Mouse (Mus musculus) lung, postnatal 0 days (tissue): ENCODE data around the gene Wdr18. TPM values are rescaled to one million over a fixed set of nuclear protein-coding genes. Genes with fewer than 3 reads are reported as not detected.
A peak's percentile ranks its signal among the peaks of the same experiment; 100 is the strongest.

Source experiments
- ATAC-seq: fragments of 200-750 bp; cut with Nextera tagmentation; 2 replicates; pipeline ENCODE4 v1.8.0; 2017; ENCODE audit warnings: moderate library complexity
- DNase-seq: peaks from one replicate; pipeline ENCODE4 v3.0.0-alpha.2; 2016; ENCODE audit warnings: low spot score
- H3K27ac ChIP-seq: fragments of 300-500 bp; sonication (generic); 2 replicates; pipeline ENCODE4 v1.5.1; 2014; ENCODE audit warnings: antibody characterized with exemption, mild to moderate bottlenecking, low read length, mixed read lengths
- H3K27me3 ChIP-seq: fragments of 300-500 bp; sonication (generic); replicated peaks from 2 replicates; pipeline ENCODE4 v1.6.1; 2014; ENCODE audit warnings: low read length, mixed read lengths; ENCODE audit not compliant: insufficient read depth
- H3K36me3 ChIP-seq: fragments of 300-500 bp; sonication (generic); 2 replicates; pipeline ENCODE4 v1.6.1; 2014; ENCODE audit warnings: low read length, mixed read lengths; ENCODE audit not compliant: insufficient read depth
- H3K4me1 ChIP-seq: fragments of 300-500 bp; sonication (generic); 2 replicates; pipeline ENCODE4 v1.6.1; 2014; ENCODE audit warnings: antibody characterized with exemption, low read depth, low read length, mixed read lengths; ENCODE audit not compliant: insufficient read depth
- H3K4me2 ChIP-seq: fragments of 300-500 bp; sonication (generic); replicated peaks from 2 replicates; pipeline ENCODE4 v1.6.1; 2014; ENCODE audit warnings: low read depth, mild to moderate bottlenecking, low read length, moderate library complexity, mixed read lengths
- H3K4me3 ChIP-seq: fragments of 300-500 bp; sonication (generic); 2 replicates; pipeline ENCODE4 v1.5.1; 2014; ENCODE audit warnings: low read depth, low read length
- H3K9ac ChIP-seq: fragments of 300-500 bp; sonication (generic); replicated peaks from 2 replicates; pipeline ENCODE4 v1.6.1; 2014; ENCODE audit warnings: low read depth, mild to moderate bottlenecking
- H3K9me3 ChIP-seq: fragments of 300-500 bp; sonication (generic); 2 replicates; pipeline ENCODE4 v1.6.1; 2016; ENCODE audit warnings: low read length, mixed read lengths
- CTCF ChIP-seq: IDR thresholded peaks from 2 replicates; pipeline ENCODE4 v1.5.1; 2016; ENCODE audit warnings: antibody characterized with exemption, mild to moderate bottlenecking
- EP300 ChIP-seq: IDR thresholded peaks from 2 replicates; pipeline ENCODE4 v1.6.1; 2016; ENCODE audit warnings: antibody characterized with exemption, mild to moderate bottlenecking, control low read depth
- WGBS: fragments of 180-500 bp; shearing (Covaris S2); extraction: QIAGEN DNeasy Blood & Tissue Kit; methylation state at CpG from one replicate; pipeline ENCODE4 v1.1.7; 2014; 5-methylcytosine and 5-hydroxymethylcytosine counted together
- polyA plus RNA-seq: library from polyadenylated mRNA; unstranded; fragments of >200 nt; fragmentation: Nextera tagmentation; extraction: Ambion mirVana; gene quantifications from 2 replicates; pipeline ENCODE4 v1.2.1, GENCODE M21; 2015

Gene Wdr18
- polyA plus RNA-seq, 1 experiment from 2014 or later: 44.2 TPM

DNA sequence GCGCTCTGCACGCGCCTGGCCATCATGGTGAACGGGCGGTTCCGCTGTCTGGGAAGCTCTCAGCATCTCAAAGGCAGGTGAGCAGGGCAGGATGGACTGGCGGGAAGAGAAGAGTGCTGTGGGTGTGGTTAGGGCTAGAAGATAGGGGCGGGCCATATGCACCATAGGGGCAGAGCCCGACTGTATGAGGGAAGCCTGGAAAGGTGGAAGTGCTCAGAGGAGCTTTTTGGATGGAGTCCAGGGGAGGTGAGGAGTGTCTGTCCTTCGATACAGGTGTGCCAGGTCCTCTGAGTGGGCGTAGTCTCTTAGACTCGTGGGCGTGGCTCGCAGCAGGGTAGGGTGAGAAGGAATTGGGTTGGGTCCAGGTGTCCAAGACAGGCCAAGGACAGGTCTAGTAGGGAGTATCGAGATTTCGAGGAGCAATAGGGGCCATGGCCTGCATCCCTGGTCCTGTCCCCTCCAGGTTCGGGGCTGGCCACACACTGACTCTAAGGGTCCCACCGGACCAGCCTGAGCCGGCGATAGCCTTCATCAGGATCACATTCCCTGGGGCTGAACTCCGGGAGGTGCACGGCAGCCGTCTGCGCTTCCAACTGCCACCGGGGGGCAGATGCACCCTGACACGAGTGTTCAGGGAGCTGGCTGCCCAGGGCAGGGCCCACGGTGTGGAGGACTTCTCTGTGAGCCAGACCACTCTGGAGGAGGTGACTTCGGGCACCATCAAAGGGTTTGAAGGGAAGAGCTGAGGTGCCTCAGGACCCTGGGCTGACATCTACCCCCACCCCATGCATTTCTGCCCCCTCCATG lies 54.7 kb downstream of the Wdr18 start:
- TF ChIP-seq CTCF: peak; percentile 56
- TF ChIP-seq EP300: no peak
- Histone ChIP-seq H3K4me3 (no peak overlapping the region), H3K4me1 (peaks cover 16% of the 10 kb centered on the region), H3K36me3 (peaks cover 5% of the 10 kb centered on the region; the same call in 1 of the 2 replicates), H3K27ac (peak overlapping the region; percentile 87), H3K9ac (no peak overlapping the region), H3K4me2 (peak overlapping the region; percentile 27), H3K9me3 (peaks cover 5% of the 10 kb centered on the region; the same call in 1 of the 2 replicates), H3K27me3 (peaks cover 7% of the 10 kb centered on the region; the same call in 1 of the 2 replicates)
- ATAC-seq (peak; percentile 18), DNase-seq (peak; percentile 79)
- 23% methylated on average over 28 of the region's 28 CpGs for WGBS

DNA sequence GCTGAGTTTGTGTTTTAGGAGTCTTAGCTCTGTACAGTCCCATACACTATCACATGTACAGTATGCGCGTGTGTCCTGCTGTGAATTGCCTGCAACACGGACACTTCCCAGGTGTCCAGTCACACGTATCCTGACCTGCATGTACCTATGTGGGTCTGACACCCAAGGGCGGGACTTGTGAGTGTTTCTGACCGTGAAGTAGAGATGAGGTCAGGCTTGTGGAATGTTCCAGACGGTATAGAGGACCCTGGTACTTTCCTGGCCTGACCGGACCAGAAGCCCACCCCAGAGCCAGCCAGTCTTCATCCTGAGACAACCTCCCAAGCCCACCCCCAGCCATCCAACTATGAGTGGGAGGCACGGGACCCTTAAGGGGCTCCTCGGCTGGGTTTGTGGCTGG lies 55.6 kb downstream of the Wdr18 start:
- DNase-seq: peak; percentile 86
- Histone ChIP-seq H3K27me3 (peaks cover 7% of the 10 kb centered on the region; the same call in 1 of the 2 replicates), H3K4me1 (peaks cover 20% of the 10 kb centered on the region), H3K4me2 (peak overlapping the region; percentile 43), H3K9ac (peak overlapping the region; percentile 30), H3K9me3 (no peaks in the 10 kb centered on the region), H3K36me3 (no peaks in the 10 kb centered on the region), H3K4me3 (no peak overlapping the region), H3K27ac (peak overlapping the region; percentile 87)
- whole genome bisulfite sequencing: 49% methylated on average over 10 of the region's 10 CpGs
- ATAC-seq: peak; percentile 72
- TF ChIP-seq CTCF: no peak
- peak; percentile 61 for TF ChIP-seq EP300

DNA sequence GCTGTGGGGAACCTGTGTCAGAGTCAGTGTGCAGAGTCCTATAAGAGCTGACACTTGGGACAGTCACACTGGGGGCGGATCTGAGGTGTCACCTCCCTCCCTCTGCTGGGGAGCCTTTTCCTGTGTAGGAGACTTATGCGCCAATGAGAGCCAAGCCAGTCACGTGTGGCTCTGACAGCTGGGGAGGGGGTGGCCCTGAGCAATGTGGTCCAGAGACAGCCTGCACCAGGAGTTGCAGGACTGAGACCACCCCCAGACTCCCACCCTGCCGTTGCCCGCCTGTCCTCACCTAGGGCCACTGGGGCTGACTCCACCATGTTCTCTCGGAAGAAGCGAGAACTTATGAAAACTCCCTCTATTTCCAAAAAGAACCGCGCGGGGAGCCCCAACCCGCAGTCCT lies 56.6 kb downstream of the Wdr18 start, which contains the start of gene Arhgap45:
TSS of gene Arhgap45 (plus strand) at position 143 of the 400 bp plus-strand sequence.
- DNase-seq (peak; percentile 78), ATAC-seq (peak; percentile 21)
- H3K4me3 ChIP-seq: peak within 1 kb of the TSS; percentile 14; the same call in 1 of the 2 replicates
- no peaks in the 10 kb centered on the region for H3K9me3 ChIP-seq
- 55% methylated on average over 11 of the region's 11 CpGs for WGBS
- H3K36me3 ChIP-seq: no peaks in the 10 kb centered on the region
- TF ChIP-seq EP300 (no peak), CTCF (no peak)
- peaks cover 20% of the 10 kb centered on the region for H3K4me1 ChIP-seq
- H3K4me2 ChIP-seq: peak within 1 kb of the TSS; percentile 43
- peaks cover 7% of the 10 kb centered on the region; the same call in 1 of the 2 replicates for H3K27me3 ChIP-seq
- peak within 1 kb of the TSS; percentile 87 for H3K27ac ChIP-seq
- peak within 1 kb of the TSS; percentile 30 for H3K9ac ChIP-seq

DNA sequence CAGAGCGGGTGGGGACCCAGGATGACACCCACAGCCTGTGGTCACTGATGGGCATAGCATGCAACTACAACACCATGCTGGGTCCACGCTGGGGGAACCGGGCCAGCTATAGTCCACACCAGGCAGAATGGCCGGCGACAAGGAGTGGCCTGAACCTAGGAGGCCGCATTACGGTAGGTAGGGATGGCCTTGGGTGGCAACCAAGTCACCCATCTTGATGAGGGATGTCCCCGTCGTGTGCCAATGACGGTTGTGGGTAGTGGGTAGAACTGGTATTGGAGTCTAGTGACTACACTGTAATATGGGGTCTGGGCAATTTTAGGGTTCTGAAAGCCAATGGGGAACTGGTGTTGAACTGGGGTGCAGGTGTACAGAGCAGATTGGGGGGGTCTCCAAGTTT lies 57.0 kb downstream of the Wdr18 start:
- Histone ChIP-seq H3K9ac (no peak overlapping the region), H3K4me1 (peaks cover 20% of the 10 kb centered on the region), H3K27ac (peak overlapping the region; percentile 87), H3K9me3 (no peaks in the 10 kb centered on the region), H3K4me2 (peak overlapping the region; percentile 43), H3K27me3 (peaks cover 7% of the 10 kb centered on the region; the same call in 1 of the 2 replicates), H3K36me3 (no peaks in the 10 kb centered on the region), H3K4me3 (peak overlapping the region; percentile 14; the same call in 1 of the 2 replicates)
- DNase-seq (no peak), ATAC-seq (no peak)
- 73% methylated on average over 10 of the region's 10 CpGs for WGBS
- TF ChIP-seq EP300 (no peak), CTCF (no peak)

DNA sequence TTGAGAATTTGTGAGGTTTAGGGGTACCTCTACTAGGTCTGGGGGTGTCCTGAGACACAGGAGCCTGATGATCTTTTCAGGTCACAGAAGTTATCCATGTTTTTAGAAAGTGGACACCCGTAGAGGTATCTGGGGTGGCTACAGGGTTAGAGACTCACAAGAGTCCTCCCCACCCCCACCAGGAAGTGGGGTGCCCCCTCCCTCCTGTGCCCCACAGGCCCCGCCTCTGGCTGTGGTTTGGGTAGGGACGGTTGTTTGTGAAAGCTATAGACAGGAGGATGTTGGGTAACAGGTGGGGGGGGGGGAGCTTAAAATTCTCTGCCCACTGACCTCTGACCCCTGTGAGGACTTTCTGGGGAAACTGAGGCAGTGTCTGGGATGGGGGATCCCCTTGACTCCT lies 57.4 kb downstream of the Wdr18 start:
- ATAC-seq: no peak
- Histone ChIP-seq H3K4me1 (peaks cover 20% of the 10 kb centered on the region), H3K4me3 (peak overlapping the region; percentile 14; the same call in 1 of the 2 replicates), H3K27me3 (peaks cover 7% of the 10 kb centered on the region; the same call in 1 of the 2 replicates), H3K9ac (no peak overlapping the region), H3K4me2 (peak overlapping the region; percentile 43), H3K27ac (peak overlapping the region; percentile 87), H3K36me3 (no peaks in the 10 kb centered on the region), H3K9me3 (no peaks in the 10 kb centered on the region)
- TF ChIP-seq CTCF: no peak
- TF ChIP-seq EP300: no peak
- peak; percentile 57 for DNase-seq
- 60% methylated on average over 3 of the region's 3 CpGs for WGBS

DNA sequence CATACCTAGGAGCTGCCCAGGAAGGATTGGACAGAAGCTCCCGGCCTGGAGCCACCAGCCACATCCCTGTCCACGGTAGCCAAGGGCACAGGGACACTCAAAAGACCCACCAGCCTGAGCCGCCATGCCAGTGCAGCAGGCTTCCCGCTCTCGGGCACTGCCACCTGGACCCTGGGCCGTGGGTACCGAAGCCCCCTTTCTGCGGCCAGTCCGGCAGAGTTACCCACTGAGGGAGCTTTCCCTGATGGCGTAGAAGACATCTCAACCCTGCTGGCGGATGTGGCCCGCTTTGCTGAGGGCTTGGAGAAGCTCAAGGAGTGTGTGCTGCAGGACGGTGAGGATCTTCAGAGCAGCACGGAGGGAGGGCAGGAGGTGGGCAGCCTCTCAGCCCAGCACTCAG lies 57.8 kb downstream of the Wdr18 start:
- H3K4me2 ChIP-seq: peak overlapping the region; percentile 23; the same call in 1 of the 2 replicates
- DNase-seq: no peak
- H3K27ac ChIP-seq: peak overlapping the region; percentile 87
- TF ChIP-seq EP300 (no peak), CTCF (no peak)
- no peak overlapping the region for H3K9ac ChIP-seq
- WGBS: 71% methylated on average over 14 of the region's 14 CpGs
- H3K36me3 ChIP-seq: no peaks in the 10 kb centered on the region
- H3K27me3 ChIP-seq: peaks cover 7% of the 10 kb centered on the region; the same call in 1 of the 2 replicates
- no peak overlapping the region for H3K4me3 ChIP-seq
- H3K4me1 ChIP-seq: peaks cover 20% of the 10 kb centered on the region
- no peaks in the 10 kb centered on the region for H3K9me3 ChIP-seq
- ATAC-seq: no peak
